Mouse (Mus musculus) thymus, adult 2 months (tissue): ENCODE data around the gene Osbpl8. TPM values are rescaled to one million over a fixed set of nuclear protein-coding genes. Genes with fewer than 3 reads are reported as not detected.

Experiments used
- DNase-seq: peaks from one replicate; pipeline ENCODE4 v3.0.0; 2021
- H3K27ac ChIP-seq: fragments of 200-500 bp; 2 replicates; pipeline ENCODE4 v1.5.1; 2012; ENCODE audit warnings: low read length, control low read depth; ENCODE audit not compliant: control insufficient read depth, insufficient read depth
- H3K27me3 ChIP-seq: fragments of 200-500 bp; 2 replicates; pipeline ENCODE4 v1.6.1; 2012; ENCODE audit warnings: mild to moderate bottlenecking, low read length, moderate library complexity, mixed read lengths; ENCODE audit not compliant: control insufficient read depth, insufficient read depth
- H3K36me3 ChIP-seq: fragments of 200-500 bp; 2 replicates; pipeline ENCODE4 v1.6.1; 2012; ENCODE audit warnings: mild to moderate bottlenecking, low read length, moderate library complexity; ENCODE audit not compliant: control insufficient read depth, insufficient read depth
- H3K4me1 ChIP-seq: fragments of 200-500 bp; replicated peaks from 2 replicates; pipeline ENCODE4 v1.6.1; 2012; ENCODE audit warnings: low read length; ENCODE audit not compliant: control insufficient read depth, insufficient read depth
- H3K4me3 ChIP-seq: fragments of 200-500 bp; 2 replicates; pipeline ENCODE4 v1.5.1; 2012; ENCODE audit warnings: mild to moderate bottlenecking, low read length, control low read depth, moderate library complexity; ENCODE audit not compliant: control insufficient read depth, insufficient read depth
- CTCF ChIP-seq: fragments of 200-500 bp; IDR thresholded peaks from 2 replicates; pipeline ENCODE4 v1.5.1; 2012; ENCODE audit warnings: mild to moderate bottlenecking, control low read depth, low read length, moderate library complexity, borderline replicate concordance; ENCODE audit not compliant: control insufficient read depth, poor library complexity, insufficient read depth; ENCODE audit errors: extremely low read depth
- POLR2A ChIP-seq: fragments of 200-500 bp; IDR thresholded peaks from 2 replicates; pipeline ENCODE4 v1.6.1; 2012; ENCODE audit warnings: mild to moderate bottlenecking, low read length, control low read depth, moderate library complexity; ENCODE audit not compliant: control insufficient read depth, poor library complexity, insufficient read depth; ENCODE audit errors: extremely low read depth
- WGBS: fragments of 180-500 bp; shearing (Covaris S2); methylation state at CpG from one replicate; pipeline ENCODE4 v1.1.7; 2018; 5-methylcytosine and 5-hydroxymethylcytosine counted together
- polyA plus RNA-seq: library from polyadenylated mRNA; depleted of rRNA; stranded (reverse); fragments of >200 nt; gene quantifications from 2 replicates; pipeline ENCODE4 v1.2.3, GENCODE M21; 2012; rRNA removed

Gene Osbpl8
- 22.0 and 26.8 TPM in 2 replicates for polyA plus RNA-seq

DNA sequence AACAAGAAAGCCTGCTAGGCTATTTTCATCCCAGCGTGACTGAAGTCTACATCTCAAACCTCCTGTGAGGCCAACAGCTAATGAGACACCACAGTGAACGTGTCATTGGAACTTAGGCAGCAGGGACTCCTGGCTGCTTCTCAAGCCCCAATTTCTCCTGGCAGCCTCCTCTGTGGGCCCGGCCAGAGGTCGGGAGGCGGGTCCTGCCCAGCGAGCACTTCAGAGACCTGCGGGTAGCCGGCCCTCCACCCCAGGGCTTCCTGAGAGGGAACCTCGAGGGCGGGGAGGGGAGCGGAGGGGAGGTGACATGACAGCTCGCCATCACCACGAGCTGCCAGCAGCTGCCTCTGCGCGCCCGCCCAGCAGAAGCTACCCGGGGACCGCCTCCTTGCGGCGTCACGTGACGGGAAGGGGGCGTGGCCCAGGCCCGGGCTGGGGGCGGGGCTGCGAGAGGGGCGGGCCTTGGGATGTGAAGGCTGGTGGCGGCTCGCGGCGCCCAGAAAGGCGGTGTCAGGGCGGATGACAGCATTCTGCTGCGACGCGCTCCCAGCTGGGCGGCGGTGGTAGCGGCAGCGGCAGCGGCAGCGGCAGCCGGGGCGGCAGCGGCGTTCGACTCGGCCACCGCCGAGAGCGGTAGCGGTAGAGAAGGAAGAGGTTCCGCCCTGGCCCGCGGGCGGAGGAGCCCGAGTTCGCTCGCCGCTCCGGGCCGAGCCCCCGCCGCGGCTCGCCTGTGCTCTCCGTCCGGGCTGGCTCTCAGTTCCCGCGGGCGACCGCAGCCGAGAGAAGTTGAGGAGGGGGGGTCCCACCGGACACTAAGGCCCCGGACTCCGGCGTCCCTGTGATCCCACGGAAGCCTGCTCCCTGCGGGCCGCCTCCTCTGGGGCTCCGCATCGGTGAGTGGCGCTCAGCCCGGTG, at the start of gene Osbpl8:
TSS of gene Osbpl8 (plus strand) at position 449 of the 915 bp plus-strand sequence.
- H3K27me3 ChIP-seq, result no peaks in the 10 kb centered on the region
- TF ChIP-seq POLR2A, result peak; percentile 96
- TF ChIP-seq CTCF, result no peak
- H3K4me1 ChIP-seq, result peaks cover 15% of the 10 kb centered on the region

DNA sequence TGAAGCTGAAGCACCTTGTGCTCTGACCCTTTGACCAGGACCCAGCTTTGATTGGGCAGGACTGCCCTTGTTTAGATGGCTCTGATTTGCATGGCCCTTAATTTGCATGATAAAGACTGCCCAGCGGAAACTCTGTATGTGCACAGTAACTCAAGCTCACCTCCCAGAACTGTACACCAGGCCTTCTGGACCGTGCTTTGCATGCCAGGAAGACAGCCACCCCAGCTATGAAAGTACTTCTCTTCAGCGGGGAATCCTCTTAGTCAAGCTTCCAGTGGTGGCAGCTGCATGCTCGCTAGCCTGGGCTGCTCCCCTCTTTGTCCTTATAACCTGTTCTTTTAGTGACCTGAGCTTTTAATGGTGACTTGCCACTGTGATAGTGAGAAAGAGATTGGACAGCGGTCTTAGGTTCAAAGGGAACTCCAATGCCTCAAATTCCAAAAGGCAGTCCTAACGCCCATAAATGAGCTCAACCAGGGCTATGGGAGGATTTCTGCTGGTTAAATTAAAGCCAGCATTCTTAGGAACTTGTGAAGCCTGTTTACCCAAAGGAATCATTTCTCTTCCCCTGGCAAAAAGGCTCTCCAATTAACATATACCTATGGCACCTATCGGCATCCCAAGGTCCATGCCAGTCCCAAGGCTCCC, 47.2 kb upstream of the Osbpl8 start:
- 96% methylated on average over 7 of the region's 7 CpGs for WGBS
- no peak overlapping the region for H3K27ac ChIP-seq
- DNase-seq, result no peak

More for the DNA sequence above, at the start of gene Osbpl8:
- Histone ChIP-seq H3K36me3 (no peaks in the 10 kb centered on the region), H3K27ac (peak within 1 kb of the TSS; percentile 90), H3K4me3 (peak within 1 kb of the TSS; percentile 96)
- WGBS, result under 1% methylated on average over 83 of the region's 84 CpGs
- DNase-seq, result peak; percentile 100

DNA sequence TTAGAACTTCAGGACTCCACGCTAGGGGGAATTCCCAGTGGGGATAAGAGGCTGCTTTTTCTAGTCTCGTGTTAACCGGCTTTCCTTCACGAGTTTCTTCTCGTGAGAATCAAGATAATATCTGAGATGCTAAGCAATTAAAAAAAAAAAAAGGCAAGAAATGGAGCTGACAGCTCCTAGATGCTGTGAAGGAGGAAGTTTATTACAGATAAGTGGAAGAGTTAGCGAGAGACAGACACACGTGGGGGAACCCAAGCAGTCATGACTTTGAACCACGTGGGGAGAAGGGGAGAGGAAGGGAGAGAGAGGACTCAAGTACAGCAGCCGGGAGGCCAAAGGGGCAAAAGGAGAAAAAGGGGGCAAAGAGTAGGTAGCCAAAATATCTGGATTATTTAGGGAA, 46.3 kb upstream of the Osbpl8 start:
- Histone ChIP-seq H3K27ac (no peak overlapping the region), H3K27me3 (no peaks in the 10 kb centered on the region), H3K36me3 (no peaks in the 10 kb centered on the region), H3K4me1 (peaks cover 5% of the 10 kb centered on the region), H3K4me3 (no peak overlapping the region)
- TF ChIP-seq CTCF, result no peak
- TF ChIP-seq POLR2A, result no peak
- WGBS, result 15% methylated on average over 9 of the region's 9 CpGs
- no peak for DNase-seq

More for the DNA sequence above, 47.2 kb upstream of the Osbpl8 start:
- Histone ChIP-seq H3K36me3 (no peaks in the 10 kb centered on the region), H3K27me3 (no peaks in the 10 kb centered on the region), H3K4me1 (peaks cover 3% of the 10 kb centered on the region), H3K4me3 (no peak overlapping the region)
- TF ChIP-seq POLR2A, result no peak
- TF ChIP-seq CTCF, result no peak

DNA sequence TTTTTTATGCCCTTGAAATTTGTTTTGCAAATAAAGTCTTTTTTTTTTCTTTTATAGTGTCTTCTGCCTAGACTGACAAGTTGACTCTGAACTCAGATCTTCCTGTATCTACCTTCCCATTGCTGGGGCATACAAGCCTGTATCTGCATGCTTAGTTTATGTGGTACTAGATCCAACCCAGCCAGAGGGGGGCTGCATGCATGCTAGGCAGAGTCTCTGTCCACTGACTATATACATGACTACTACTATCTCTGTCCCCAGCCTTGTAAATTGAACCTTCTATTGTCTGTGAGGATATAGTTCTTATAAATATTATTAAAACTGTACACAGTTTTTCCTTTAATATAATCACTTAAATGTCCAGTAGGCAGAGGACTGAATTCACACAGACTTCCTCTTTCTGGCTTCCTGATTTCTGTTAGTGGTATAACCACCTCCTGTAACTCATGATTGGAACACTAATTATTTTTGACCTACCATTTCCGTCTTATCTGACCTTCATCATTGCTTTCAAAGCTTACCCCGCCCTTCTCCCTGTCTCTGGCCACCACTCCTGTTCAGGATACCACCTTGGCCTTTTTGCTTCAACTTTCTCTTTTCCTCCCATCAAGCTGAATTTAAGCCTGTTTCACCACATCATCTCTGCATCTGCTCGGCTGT, 45.4 kb upstream of the Osbpl8 start:
- no peak for DNase-seq
- WGBS, result 35% methylated on average over 3 of the region's 3 CpGs
- Histone ChIP-seq H3K4me3 (no peak overlapping the region), H3K4me1 (peaks cover 5% of the 10 kb centered on the region), H3K27me3 (no peaks in the 10 kb centered on the region), H3K36me3 (no peaks in the 10 kb centered on the region), H3K27ac (no peak overlapping the region)
- TF ChIP-seq POLR2A, result no peak
- TF ChIP-seq CTCF, result no peak

DNA sequence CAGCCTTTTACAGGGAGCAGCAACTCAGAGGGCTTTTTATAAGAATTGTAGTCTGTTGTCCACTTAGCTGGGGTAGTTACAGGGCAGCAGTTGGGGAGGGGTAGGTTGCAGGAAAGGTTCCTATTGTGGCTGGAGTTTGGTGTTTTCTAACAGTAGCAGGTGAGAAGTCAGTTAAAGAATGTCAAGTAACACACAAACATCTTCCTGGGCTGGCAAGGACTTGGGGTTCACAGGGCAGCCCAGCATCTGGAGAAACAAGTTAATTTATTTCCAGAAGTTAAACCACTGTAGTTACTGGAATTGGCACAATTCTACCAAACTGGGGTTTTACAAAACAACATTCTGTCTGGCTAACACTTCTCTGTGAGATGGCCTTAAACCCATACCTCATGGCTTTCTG, 44.8 kb upstream of the Osbpl8 start:
- Histone ChIP-seq H3K27me3 (no peaks in the 10 kb centered on the region), H3K36me3 (no peaks in the 10 kb centered on the region), H3K27ac (no peak overlapping the region), H3K4me1 (peaks cover 5% of the 10 kb centered on the region), H3K4me3 (no peak overlapping the region)
- no peak for DNase-seq
- TF ChIP-seq CTCF, result no peak
- TF ChIP-seq POLR2A, result no peak

DNA sequence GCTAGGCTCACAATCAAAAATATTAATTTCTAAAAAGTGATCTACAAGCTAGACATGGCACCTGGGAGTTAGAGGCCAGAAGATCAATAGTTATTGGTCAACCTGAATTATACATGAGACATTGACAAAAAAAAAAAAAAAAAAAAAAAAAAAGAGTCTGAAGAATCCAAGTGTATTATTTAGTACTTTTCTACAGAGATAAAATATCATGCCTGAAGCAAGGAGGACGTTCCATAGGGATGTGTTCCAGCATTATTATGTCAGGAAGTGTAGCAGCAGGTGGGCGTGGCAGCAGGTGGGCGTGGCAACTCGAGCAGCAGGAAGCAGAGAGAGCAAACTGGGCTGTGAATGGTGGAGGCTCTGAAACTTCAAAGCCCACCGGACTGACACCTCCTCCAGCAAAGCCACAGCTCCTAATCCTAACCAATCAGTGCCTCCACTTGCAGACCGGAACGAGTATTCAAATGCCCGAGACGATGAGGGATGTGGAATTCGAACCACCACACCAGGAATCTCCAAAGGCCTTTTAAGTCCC, 41.6 kb upstream of the Osbpl8 start:
- H3K4me3 ChIP-seq, result no peak overlapping the region
- peaks cover 5% of the 10 kb centered on the region for H3K4me1 ChIP-seq
- no peaks in the 10 kb centered on the region for H3K27me3 ChIP-seq
- DNase-seq, result no peak
- 87% methylated on average over 10 of the region's 10 CpGs for WGBS
- TF ChIP-seq CTCF, result no peak
- TF ChIP-seq POLR2A, result no peak
- no peak overlapping the region for H3K27ac ChIP-seq
- no peaks in the 10 kb centered on the region for H3K36me3 ChIP-seq
